Mouse (Mus musculus) CH12F3 (cell line): ENCODE measurements around the gene Olfr1049.
"Not testable (repeated sequence)": the region's sequence is repeated elsewhere in the genome, so short reads cannot be mapped to it uniquely, and the experiment has no call there.

ENCODE experiments used
- in situ Hi-C: fragments of 300-500 bp; cut with MboI; formaldehyde crosslinking; loops from 2 replicates; pipeline ENCODE4 v1.14.3; 2020; ENCODE audit warnings: low sequenced_read_pairs

Olfr1049 gene

DNA sequence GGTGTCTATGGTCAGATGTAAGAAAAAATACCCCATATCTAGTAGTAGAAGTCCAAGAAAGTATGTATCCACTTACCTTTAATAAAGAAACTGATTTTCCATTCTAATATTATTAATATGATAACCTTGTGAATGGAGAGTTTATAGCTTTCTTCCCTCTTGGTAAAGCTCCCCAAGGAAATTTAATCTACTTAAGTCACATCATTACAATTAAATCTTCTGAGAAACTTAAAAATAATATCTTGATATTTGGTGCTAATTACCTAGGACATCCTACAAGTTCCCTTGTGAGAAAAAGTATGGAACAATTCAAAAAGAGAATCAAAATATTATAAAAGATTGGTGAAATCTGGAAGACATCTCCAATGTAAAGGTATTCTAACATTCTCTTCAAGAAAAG is at the start of gene Olfr1049:
Gene Olfr1049 (minus strand): TSS at position 101 of the 400 bp plus-strand sequence.
- in situ Hi-C loops, result not testable (repeated sequence)

DNA sequence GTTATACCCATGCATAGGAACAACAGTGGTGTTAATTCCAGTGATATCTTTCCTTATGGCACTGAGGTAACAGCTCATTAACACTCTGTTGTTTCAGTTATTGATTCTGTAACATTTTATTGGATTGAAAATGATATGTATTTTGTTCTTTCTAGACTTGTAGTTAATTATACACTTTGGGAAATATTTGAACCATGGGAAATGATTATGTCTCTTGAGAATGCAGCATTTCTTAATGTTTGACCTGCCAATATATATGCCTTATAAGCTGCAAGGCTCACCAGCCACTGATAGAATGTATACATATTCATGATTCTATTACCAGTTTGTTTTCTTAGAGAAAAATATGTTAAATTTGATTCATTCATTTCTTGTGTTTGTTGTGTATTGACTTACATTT is 34.0 kb upstream of the Olfr1049 start, which contains the start of gene Olfr1052:
Gene Olfr1052 (plus strand): TSS at position 301 of the 400 bp plus-strand sequence.
- in situ Hi-C loops, result no loop called here

DNA sequence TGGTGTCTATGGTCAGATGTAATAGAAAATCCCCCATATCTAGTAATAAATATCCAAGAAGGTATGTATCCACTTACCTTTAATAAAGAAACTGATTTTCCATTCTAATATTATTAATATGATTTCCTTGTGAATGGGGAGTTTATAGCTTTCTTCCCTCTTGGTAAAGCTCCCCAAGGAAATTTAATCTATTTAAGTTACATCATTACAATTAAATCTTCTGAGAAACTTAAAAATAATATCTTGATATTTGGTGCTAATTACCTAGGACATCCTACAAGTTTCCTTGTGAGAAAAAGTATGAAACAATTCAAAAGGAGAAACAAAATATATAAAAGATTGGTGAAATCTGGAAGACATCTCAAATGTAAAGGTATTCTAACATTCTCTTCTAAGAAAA is 20.9 kb upstream of the Olfr1049 start, which contains the start of gene Olfr1051:
Gene Olfr1051 (minus strand): TSS at position 101 of the 400 bp plus-strand sequence.
- in situ Hi-C loops, result not testable (repeated sequence)

DNA sequence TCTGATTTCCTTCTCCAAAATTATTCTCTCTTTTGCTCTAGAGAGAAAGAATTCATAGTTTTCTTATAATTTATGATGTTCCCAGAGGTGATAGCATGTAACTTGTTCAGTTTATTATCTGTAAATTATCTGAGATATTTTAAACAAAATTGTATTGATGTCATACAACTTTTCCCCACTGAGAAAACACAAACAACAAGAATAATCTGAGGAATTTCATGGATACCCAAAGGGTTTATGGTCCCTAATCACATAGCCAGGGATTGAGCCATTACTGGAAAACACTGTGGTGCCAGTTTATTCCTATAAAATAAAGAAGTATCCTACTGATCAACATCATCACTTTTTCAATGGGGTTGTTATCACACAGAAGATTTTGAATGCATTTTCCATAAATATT is 17.9 kb downstream of the Olfr1049 start, which contains the start of gene Olfr1048:
Gene Olfr1048 (minus strand): TSS at position 101 of the 400 bp plus-strand sequence.
- in situ Hi-C loops, result no loop called here

DNA sequence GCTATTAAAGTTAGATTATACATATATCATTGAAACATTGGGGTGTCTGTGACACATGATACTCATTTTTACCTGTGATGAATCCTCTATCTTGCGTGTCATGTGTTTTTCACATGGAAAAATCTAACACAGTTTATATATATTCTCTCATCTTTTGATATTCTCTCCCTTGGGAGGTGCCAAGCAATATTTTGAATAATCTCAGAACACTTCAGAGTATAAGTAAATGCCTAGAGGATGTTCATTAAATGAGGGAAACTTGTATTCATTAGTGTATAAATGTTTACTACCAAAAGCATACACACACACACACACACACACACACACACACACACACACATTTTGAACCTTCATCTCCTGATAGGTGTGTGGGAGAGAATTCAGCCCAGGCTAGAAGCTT is 26.8 kb downstream of the Olfr1049 start, which contains the start of gene Olfr1047:
Gene Olfr1047 (minus strand): TSS at position 101 of the 400 bp plus-strand sequence.
- in situ Hi-C loops, result no loop called here

DNA sequence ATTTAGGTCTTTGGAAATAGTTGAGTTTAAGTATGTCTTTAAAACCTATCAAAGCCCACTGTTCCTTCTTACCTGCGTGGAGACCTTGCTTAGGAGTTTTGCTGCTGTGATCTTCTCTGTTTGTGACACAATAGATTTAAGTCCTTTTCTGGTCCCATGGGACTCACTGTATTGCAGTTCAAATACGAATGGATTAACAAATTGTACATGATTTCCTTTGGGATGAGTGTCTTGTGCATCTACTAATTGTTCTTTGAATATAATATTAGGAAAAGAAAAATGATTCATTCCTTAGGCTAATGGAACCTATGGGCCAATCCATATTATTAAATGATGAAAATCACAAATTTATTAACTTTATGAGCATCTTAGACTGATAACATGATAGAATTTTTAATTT is 38.9 kb downstream of the Olfr1049 start, which contains the start of gene Olfr1046:
Gene Olfr1046 (minus strand): TSS at position 101 of the 400 bp plus-strand sequence.
- in situ Hi-C loops, result no loop called here
